Mouse (Mus musculus): ENCODE results near the gene Amdhd1. TPM values are rescaled to one million over a fixed set of nuclear protein-coding genes. Genes with fewer than 3 reads are reported as not detected.
A peak's percentile ranks its signal among the peaks of the same experiment; 100 is the strongest.
"Not testable (repeated sequence)": the region's sequence is repeated elsewhere in the genome, so short reads cannot be mapped to it uniquely, and the experiment has no call there.

Gene Amdhd1
- polyA plus RNA-seq, 1 experiment from 2014 or later = not detected

- ATAC-seq (ENCODE audit: low FRiP score, low TSS enrichment) (no peak), DNase-seq (no peak)
- no peak overlapping the region for H3K9ac ChIP-seq (replicated peaks; ENCODE audit: low read length)
- no peak overlapping the region for H3K27ac ChIP-seq (replicated peaks; ENCODE audit: low read depth, low read length)
- 90% methylated on average over 11 of the region's 11 CpGs for WGBS
- no peaks in the 10 kb centered on the region for H3K9me3 ChIP-seq (ENCODE audit: control insufficient read depth, low read length)
- no peaks in the 10 kb centered on the region for H3K36me3 ChIP-seq (ENCODE audit: control insufficient read depth, insufficient read depth, low read length)
- H3K4me2 ChIP-seq (ENCODE audit: low read length) = no peak overlapping the region
- H3K27me3 ChIP-seq (ENCODE audit: control insufficient read depth, insufficient read depth, low read length) = no peaks in the 10 kb centered on the region
- H3K4me1 ChIP-seq (ENCODE audit: control insufficient read depth, insufficient read depth, low read length) = no peaks in the 10 kb centered on the region
- H3K4me3 ChIP-seq (replicated peaks; ENCODE audit: low read depth, low read length) = no peak overlapping the region
Measured at GRCm38 (mm10) chr10:93567841-93568566, 28.2 kb upstream of the Amdhd1 start.

- Histone ChIP-seq H3K9me3 (ENCODE audit: control insufficient read depth, low read length) (no peaks in the 10 kb centered on the region), H3K36me3 (ENCODE audit: control insufficient read depth, insufficient read depth, low read length) (no peaks in the 10 kb centered on the region), H3K4me1 (ENCODE audit: control insufficient read depth, insufficient read depth, low read length) (no peaks in the 10 kb centered on the region), H3K4me2 (ENCODE audit: low read length) (no peak overlapping the region), H3K4me3 (replicated peaks; ENCODE audit: low read depth, low read length) (no peak overlapping the region), H3K27ac (replicated peaks; ENCODE audit: low read depth, low read length) (no peak overlapping the region), H3K27me3 (ENCODE audit: control insufficient read depth, insufficient read depth, low read length) (no peaks in the 10 kb centered on the region), H3K9ac (replicated peaks; ENCODE audit: low read length) (no peak overlapping the region)
- 89% methylated on average over 10 of the region's 10 CpGs for WGBS
- ATAC-seq (ENCODE audit: low FRiP score, low TSS enrichment) (no peak), DNase-seq (no peak)
Measured at GRCm38 (mm10) chr10:93567066-93567465, 27.2 kb upstream of the Amdhd1 start.

GRCm38 (mm10) chr10:93564518-93565090 lies 24.8 kb upstream of the Amdhd1 start:
- Histone ChIP-seq H3K4me1 (ENCODE audit: control insufficient read depth, insufficient read depth, low read length) (no peaks in the 10 kb centered on the region), H3K4me2 (ENCODE audit: low read length) (no peak overlapping the region), H3K36me3 (ENCODE audit: control insufficient read depth, insufficient read depth, low read length) (no peaks in the 10 kb centered on the region), H3K9me3 (ENCODE audit: control insufficient read depth, low read length) (no peaks in the 10 kb centered on the region), H3K27me3 (ENCODE audit: control insufficient read depth, insufficient read depth, low read length) (no peaks in the 10 kb centered on the region), H3K4me3 (replicated peaks; ENCODE audit: low read depth, low read length) (no peak overlapping the region), H3K9ac (replicated peaks; ENCODE audit: low read length) (no peak overlapping the region), H3K27ac (replicated peaks; ENCODE audit: low read depth, low read length) (no peak overlapping the region)
- ATAC-seq (ENCODE audit: low FRiP score, low TSS enrichment) (no peak), DNase-seq (no peak)
- 88% methylated on average over 14 of the region's 14 CpGs for WGBS

GRCm38 (mm10) chr10:93559786-93560185 lies 20.0 kb upstream of the Amdhd1 start:
- no peak overlapping the region for H3K4me3 ChIP-seq (replicated peaks; ENCODE audit: low read depth, low read length)
- no peak overlapping the region for H3K27ac ChIP-seq (replicated peaks; ENCODE audit: low read depth, low read length)
- ATAC-seq (ENCODE audit: low FRiP score, low TSS enrichment) (no peak), DNase-seq (no peak)
- H3K9me3 ChIP-seq (ENCODE audit: control insufficient read depth, low read length) = no peaks in the 10 kb centered on the region
- H3K36me3 ChIP-seq (ENCODE audit: control insufficient read depth, insufficient read depth, low read length) = no peaks in the 10 kb centered on the region
- no peaks in the 10 kb centered on the region for H3K4me1 ChIP-seq (ENCODE audit: control insufficient read depth, insufficient read depth, low read length)
- H3K27me3 ChIP-seq (ENCODE audit: control insufficient read depth, insufficient read depth, low read length) = no peaks in the 10 kb centered on the region
- H3K9ac ChIP-seq (replicated peaks; ENCODE audit: low read length) = no peak overlapping the region
- 57% methylated on average over 9 of the region's 9 CpGs for WGBS
- H3K4me2 ChIP-seq (ENCODE audit: low read length) = no peak overlapping the region

- not testable (repeated sequence) for H3K9ac ChIP-seq (replicated peaks; ENCODE audit: low read length); H3K27me3 ChIP-seq (ENCODE audit: control insufficient read depth, insufficient read depth, low read length); H3K36me3 ChIP-seq (ENCODE audit: control insufficient read depth, insufficient read depth, low read length); H3K27ac ChIP-seq (replicated peaks; ENCODE audit: low read depth, low read length); H3K4me2 ChIP-seq (ENCODE audit: low read length); H3K4me1 ChIP-seq (ENCODE audit: control insufficient read depth, insufficient read depth, low read length); H3K9me3 ChIP-seq (ENCODE audit: control insufficient read depth, low read length); DNase-seq; H3K4me3 ChIP-seq (replicated peaks; ENCODE audit: low read depth, low read length); ATAC-seq (ENCODE audit: low FRiP score, low TSS enrichment)
- WGBS = 79% methylated on average over 2 of the region's 2 CpGs
Measured at GRCm38 (mm10) chr10:93557971-93558370, 18.1 kb upstream of the Amdhd1 start.

GRCm38 (mm10) chr10:93552596-93552995 lies 12.8 kb upstream of the Amdhd1 start:
- no peaks in the 10 kb centered on the region for H3K9me3 ChIP-seq (ENCODE audit: control insufficient read depth, low read length)
- WGBS = 89% methylated on average over 8 of the region's 8 CpGs
- no peaks in the 10 kb centered on the region for H3K36me3 ChIP-seq (ENCODE audit: control insufficient read depth, insufficient read depth, low read length)
- H3K4me1 ChIP-seq (ENCODE audit: control insufficient read depth, insufficient read depth, low read length) = no peaks in the 10 kb centered on the region
- DNase-seq (no peak), ATAC-seq (ENCODE audit: low FRiP score, low TSS enrichment) (no peak)
- H3K27me3 ChIP-seq (ENCODE audit: control insufficient read depth, insufficient read depth, low read length) = no peaks in the 10 kb centered on the region
- H3K4me3 ChIP-seq (replicated peaks; ENCODE audit: low read depth, low read length) = no peak overlapping the region
- no peak overlapping the region for H3K27ac ChIP-seq (replicated peaks; ENCODE audit: low read depth, low read length)
- no peak overlapping the region for H3K9ac ChIP-seq (replicated peaks; ENCODE audit: low read length)
- no peak overlapping the region for H3K4me2 ChIP-seq (ENCODE audit: low read length)

DNA sequence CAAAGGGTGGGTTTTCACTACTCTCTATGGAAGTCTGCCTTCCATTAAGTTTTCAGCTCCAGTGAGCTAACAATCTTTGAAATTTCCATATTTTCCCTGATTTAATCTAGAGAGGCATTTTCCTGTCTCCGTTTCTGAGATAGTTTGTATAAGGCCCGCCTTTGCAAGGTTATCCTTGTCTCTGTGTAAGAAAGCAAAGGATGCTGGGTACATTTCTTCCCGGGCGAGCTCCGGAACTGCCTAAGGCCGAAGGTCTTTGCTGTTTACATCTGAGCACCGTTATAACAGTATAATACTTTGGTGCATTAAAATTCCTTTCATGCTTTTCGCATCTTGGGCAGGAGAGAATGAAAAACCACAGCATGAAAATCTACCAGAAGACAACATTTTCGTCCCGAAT lies 10.0 kb upstream of the Amdhd1 start:
- Histone ChIP-seq H3K27ac (replicated peaks; ENCODE audit: low read depth, low read length) (no peak overlapping the region), H3K27me3 (ENCODE audit: control insufficient read depth, insufficient read depth, low read length) (no peaks in the 10 kb centered on the region), H3K9me3 (ENCODE audit: control insufficient read depth, low read length) (no peaks in the 10 kb centered on the region), H3K9ac (replicated peaks; ENCODE audit: low read length) (no peak overlapping the region), H3K4me2 (ENCODE audit: low read length) (no peak overlapping the region), H3K4me1 (ENCODE audit: control insufficient read depth, insufficient read depth, low read length) (no peaks in the 10 kb centered on the region), H3K4me3 (replicated peaks; ENCODE audit: low read depth, low read length) (no peak overlapping the region), H3K36me3 (ENCODE audit: control insufficient read depth, insufficient read depth, low read length) (no peaks in the 10 kb centered on the region)
- 83% methylated on average over 10 of the region's 10 CpGs for WGBS
- ATAC-seq (ENCODE audit: low FRiP score, low TSS enrichment) (no peak), DNase-seq (no peak)

DNA sequence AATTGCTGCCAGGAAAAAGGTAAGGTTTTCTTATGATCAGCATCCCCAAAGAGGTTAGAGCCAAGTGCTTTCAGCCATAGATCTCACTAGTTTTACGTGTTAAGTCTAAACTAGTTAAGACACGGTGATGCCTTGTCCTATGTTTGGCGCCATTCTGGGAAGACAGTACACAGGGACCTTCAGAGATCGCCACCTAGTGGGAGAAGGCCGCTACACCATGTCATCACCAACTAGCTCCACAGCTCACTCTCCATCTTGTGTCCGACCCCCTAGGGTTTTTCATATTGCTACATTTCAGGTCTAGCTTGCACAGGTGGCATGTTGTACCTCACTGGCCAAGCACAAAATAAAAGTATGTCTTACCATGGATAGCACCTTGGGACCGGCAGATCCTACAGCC lies 9.2 kb upstream of the Amdhd1 start:
- no peak overlapping the region for H3K9ac ChIP-seq (replicated peaks; ENCODE audit: low read length)
- H3K9me3 ChIP-seq (ENCODE audit: control insufficient read depth, low read length) = no peaks in the 10 kb centered on the region
- no peak overlapping the region for H3K27ac ChIP-seq (replicated peaks; ENCODE audit: low read depth, low read length)
- no peaks in the 10 kb centered on the region for H3K36me3 ChIP-seq (ENCODE audit: control insufficient read depth, insufficient read depth, low read length)
- H3K27me3 ChIP-seq (ENCODE audit: control insufficient read depth, insufficient read depth, low read length) = no peaks in the 10 kb centered on the region
- no peaks in the 10 kb centered on the region for H3K4me1 ChIP-seq (ENCODE audit: control insufficient read depth, insufficient read depth, low read length)
- no peak for ATAC-seq (ENCODE audit: low FRiP score, low TSS enrichment)
- WGBS = 15% methylated on average over 7 of the region's 7 CpGs
- DNase-seq = peak; percentile 89
- H3K4me3 ChIP-seq (replicated peaks; ENCODE audit: low read depth, low read length) = no peak overlapping the region
- no peak overlapping the region for H3K4me2 ChIP-seq (ENCODE audit: low read length)

GRCm38 (mm10) chr10:93547741-93548270 lies 8.0 kb upstream of the Amdhd1 start:
- no peak overlapping the region for H3K4me2 ChIP-seq (ENCODE audit: low read length)
- no peak for ATAC-seq (ENCODE audit: low FRiP score, low TSS enrichment)
- no peak for DNase-seq
- H3K9me3 ChIP-seq (ENCODE audit: control insufficient read depth, low read length) = no peaks in the 10 kb centered on the region
- 86% methylated on average over 4 of the region's 4 CpGs for WGBS
- no peak overlapping the region for H3K27ac ChIP-seq (replicated peaks; ENCODE audit: low read depth, low read length)
- H3K4me1 ChIP-seq (ENCODE audit: control insufficient read depth, insufficient read depth, low read length) = no peaks in the 10 kb centered on the region
- no peak overlapping the region for H3K4me3 ChIP-seq (replicated peaks; ENCODE audit: low read depth, low read length)
- H3K9ac ChIP-seq (replicated peaks; ENCODE audit: low read length) = no peak overlapping the region
- H3K27me3 ChIP-seq (ENCODE audit: control insufficient read depth, insufficient read depth, low read length) = no peaks in the 10 kb centered on the region
- H3K36me3 ChIP-seq (ENCODE audit: control insufficient read depth, insufficient read depth, low read length) = no peaks in the 10 kb centered on the region
